Mouse (Mus musculus): ENCODE results near the gene Lin37. TPM values are rescaled to one million over a fixed set of nuclear protein-coding genes. Genes with fewer than 3 reads are reported as not detected.
A peak's percentile ranks its signal among the peaks of the same experiment; 100 is the strongest.

The Lin37 gene
- total RNA-seq, 2 experiments from 2014 or later: 8.7 to 9.0 TPM

DNA sequence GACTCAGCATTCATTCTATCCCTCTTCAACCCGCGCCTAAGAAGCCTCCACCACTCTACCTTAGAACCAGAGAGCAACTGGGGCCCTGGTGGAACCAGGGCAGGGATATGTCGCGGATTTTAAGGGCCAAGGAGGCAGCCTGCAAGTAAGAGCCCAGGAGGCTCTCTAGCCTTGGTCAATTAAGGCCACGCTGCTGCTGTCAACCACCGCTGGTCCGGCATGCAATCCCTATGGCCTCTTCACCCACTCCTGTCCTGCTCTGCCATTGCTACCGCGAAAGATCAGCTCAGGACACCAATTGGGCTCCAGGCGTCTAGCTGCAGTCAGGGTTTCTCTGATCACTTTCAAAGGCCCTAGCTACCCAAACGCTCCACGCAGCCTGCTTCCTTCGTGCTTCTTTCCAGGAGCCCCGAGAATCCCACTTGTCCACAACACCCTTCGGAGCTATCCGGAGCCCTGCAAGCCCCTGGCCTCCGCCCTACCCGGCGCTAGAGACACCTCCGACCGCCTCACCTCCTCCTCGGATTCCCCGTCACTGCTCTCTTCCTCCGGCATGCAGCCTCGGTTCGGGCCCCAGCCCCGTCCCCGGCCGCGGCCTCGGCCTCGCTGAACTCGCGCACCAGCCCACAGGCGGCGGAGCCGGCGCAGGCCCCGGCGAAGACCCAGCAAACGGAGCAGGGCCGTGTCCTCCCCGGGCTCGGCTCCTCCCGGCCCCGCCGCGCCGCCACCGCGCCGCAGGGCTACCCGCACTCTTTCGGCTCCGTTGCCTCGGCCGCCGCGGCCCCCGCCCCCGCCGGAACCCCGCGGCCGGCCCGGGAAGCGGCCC, 28.4 kb upstream of the Lin37 start:
- peak; percentile 40 for DNase-seq (ENCODE audit: low spot score)

DNA sequence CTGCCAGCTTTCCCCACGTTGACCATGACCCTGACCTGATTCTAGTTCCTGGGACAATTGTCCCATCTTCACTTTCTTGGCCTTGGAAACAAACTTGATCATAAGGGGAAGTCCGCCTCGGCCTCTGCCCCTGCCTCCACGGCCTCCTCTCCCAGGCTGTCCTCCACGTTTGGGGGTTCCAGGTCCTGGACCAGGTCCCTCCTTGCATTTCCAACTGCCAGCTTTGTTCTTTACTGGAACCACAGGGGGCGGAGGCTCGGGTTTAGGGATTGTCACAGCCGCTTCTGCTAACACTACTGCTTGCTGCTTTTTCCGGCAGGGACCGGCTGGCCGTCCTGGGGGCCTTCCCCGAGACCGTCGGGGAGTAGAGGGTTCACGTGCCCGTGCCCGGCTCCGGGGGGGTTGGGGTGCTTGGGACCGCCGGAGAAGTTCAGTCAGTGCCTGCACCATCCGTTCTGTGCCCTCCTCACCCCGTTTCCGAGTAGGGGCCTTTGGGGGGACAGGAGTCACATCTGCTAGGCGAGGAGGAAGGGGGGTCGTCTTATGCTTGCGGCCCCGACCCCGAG, 26.9 kb upstream of the Lin37 start:
- no peak for DNase-seq (ENCODE audit: low spot score)

DNA sequence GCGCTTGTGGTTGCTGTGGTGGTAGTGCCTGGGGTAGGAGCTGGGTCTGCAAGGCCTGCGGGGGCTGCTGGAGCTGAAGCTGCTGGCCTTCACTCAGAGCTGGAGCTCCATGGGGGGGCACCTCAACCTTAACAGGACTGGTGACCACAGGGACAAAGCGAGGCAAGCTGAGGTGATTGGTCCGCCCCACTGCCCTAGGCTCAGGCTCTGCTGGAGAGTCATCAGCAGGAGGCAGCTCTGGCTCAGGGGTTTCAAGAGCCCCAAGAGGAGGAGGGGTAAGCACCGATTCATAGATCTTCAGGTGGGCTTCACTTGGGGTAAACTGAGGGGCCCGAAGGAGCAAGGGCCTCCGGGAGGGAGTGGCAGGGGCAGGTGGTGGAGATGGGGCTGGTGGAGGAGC, 25.5 kb upstream of the Lin37 start:
- DNase-seq (ENCODE audit: low spot score): no peak

DNA sequence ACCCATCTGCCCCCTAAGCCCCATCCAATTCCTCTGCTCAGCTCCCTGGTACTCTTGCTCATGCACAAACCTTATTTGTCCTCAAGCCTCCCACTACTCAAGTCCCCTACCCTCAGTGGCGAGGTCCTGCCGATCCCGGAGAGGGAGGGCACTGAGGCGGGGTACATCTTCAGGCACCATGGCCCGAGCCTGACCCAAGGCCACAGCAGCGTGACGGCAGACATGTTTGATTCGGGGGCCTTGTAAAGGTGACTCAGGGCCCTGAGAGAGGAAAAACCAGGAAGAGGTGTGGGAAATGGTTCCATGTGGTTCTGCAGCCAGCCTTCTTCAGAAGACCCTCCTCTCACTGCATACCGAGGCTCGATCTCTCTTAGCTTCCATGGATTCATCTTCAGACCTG, 24.7 kb upstream of the Lin37 start:
- no peak for DNase-seq (ENCODE audit: low spot score)

DNA sequence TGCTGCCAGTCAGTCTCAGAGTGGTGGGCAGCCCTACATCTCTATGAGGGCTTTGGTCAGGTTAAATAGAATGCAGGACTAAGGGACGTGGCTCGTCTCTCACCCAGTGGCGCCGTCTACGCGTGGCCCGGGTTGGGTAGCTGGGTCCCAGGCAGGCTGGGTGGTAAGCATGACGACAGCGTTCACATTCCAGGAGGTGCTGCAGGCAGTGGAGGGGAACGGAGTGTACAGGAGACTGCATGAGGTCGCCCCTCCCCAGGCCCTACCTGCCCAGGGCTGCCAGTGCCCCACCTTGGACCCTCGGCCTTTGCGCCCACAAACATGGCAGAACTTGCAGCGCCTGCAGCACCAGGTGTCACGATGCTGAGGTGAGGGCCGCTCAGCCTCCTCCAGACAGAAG, 21.9 kb upstream of the Lin37 start:
- no peak for DNase-seq (ENCODE audit: low spot score)

DNA sequence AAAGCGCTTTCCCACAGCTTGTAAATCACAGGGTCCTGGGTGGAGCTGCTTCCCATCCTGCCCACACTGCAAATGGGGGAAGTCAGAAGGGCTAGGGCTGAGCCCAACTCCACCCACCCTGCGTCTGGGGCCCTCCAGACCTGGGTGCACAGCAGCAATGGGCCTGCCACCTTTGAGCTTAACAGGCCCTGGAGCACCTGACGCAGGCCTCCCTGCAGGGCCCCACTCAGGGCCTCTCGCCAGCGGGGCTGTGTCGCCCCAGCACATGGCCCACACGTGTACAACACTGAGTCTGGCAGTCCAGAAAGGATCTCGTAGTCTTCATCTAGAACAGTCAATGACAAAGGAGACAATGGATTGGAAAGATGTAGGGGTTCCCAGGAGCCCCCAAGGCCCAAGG, 20.3 kb upstream of the Lin37 start:
- no peak for DNase-seq (ENCODE audit: low spot score)

DNA sequence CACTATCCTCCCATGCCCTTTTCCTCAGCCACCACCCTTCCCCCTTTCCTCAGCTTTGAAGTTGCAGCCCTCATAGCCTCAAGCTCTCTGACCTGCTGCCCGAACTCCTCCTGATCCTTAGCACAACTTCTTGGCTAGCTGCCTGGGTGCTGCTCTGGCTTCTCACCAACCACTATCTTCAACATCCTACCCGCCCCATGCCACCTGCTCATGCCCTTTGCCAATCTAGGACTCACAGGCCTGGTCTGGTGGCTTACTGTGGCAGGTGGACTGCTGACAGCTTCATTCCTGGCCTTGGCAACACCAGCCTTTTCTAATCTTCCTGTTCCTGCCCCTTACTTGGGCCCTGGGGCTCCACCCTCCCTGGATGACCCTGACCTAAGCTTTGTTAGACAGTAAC, 13.3 kb upstream of the Lin37 start:
- peak; percentile 91 for DNase-seq (ENCODE audit: low spot score)

DNA sequence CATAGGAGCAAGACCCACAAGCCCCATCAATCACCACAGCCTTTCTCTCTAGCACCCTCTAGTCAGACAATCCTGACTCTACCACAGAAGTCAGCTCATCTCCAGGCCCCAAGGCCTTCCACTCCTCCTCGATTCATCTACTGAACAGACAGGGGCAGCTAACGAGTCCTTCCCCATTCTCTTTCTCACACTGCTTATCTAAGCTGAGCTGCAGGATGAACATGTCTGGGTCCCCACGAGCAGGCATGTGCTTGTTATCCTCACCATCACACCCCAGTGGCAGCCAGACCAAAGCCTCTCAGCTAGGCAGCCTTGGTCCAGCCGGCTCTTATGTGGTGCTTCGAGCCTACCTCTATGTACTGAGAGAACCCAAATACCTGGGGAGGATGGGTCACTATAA, 12.8 kb upstream of the Lin37 start:
- no peak for DNase-seq (ENCODE audit: low spot score)

DNA sequence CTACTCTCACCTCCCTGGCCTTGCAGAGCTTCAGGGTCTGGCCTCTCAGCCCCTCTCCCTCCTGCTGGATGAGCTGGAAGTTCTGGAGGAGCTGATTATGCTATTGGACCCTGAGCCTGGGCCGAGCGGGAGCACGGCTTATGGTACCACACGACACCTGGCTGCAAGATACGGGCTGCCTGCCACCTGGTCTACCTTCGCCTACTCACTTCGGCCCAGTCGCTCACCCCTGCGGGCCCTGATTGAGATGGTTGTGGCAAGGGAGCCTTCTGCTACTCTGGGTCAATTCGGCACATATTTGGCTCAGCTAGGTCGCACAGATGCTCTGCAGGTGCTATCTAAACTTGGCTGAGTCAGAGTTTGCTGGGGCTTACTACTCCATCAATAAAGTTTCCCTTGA, 7.9 kb upstream of the Lin37 start:
- no peak for DNase-seq (ENCODE audit: low spot score)

DNA sequence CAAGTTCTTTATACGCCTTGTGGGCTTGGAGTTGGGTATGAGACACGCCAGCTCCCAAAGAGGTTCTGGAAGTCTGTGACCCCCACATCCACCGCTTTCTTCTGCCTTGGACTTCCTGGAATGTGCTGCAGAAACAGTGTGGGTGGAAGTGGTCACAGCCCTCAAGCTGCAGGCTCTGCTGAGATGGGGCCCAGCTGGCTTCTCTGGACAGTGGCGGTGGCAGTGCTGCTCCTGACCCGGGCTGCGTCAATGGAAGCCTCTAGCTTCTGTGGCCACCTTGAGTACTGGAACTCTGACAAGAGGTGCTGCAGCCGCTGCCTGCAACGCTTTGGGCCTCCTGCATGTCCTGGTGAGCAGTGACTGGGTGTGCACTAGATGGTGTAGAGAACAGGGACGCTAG, 6.4 kb upstream of the Lin37 start:
- no peak for DNase-seq (ENCODE audit: low spot score)

DNA sequence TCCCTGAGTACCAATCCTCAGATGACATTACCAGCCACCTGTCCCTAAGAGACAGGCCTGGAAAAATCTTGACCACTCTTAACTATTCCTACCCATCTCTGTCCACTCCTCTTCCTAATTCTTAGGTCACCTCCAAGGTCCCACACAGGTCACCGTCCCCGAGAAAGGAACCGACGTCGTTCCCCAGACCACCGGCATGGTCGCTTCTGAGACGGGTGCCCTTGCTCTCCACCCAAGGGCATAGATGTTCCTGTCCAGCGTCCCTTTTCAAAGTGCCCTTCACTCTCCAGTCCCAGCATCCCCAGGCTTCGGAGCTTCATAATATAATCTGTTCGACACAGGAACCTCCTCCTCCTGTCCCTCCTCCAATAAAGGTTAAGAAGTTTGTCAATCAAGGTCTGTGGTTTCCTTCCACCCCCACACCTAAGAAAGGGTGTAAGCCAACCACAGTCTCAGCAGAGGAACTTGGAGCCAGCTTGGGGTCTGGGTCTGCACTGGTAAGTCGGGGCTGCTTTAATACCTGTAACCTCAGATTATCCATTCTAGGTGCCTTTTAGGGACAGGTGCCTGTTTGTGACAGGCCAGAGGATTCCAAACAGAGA, 5.4 kb upstream of the Lin37 start, which contains the start of gene Igflr1:
Gene Igflr1, plus strand, starts transcription at position 458 of the 602 bp plus-strand sequence.
- no peak for DNase-seq (ENCODE audit: low spot score)

DNA sequence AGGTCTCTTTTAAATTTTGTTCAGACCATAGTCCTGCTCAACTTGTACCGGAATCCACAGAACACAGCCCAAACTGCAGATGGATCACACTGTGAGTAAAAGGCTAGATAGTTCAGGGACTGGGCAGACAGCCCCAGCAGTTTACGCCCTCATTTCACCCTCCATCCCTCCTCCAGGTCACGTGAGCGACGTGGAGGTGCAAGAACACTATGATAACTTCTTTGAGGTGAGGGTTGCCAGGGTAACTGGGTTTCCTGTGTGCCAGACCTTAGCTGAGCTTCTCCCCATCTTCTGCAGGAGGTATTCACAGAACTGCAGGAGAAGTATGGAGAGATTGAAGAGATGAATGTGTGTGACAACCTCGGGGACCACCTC, 4.3 kb upstream of the Lin37 start:
- no peak for DNase-seq (ENCODE audit: low spot score)

DNA sequence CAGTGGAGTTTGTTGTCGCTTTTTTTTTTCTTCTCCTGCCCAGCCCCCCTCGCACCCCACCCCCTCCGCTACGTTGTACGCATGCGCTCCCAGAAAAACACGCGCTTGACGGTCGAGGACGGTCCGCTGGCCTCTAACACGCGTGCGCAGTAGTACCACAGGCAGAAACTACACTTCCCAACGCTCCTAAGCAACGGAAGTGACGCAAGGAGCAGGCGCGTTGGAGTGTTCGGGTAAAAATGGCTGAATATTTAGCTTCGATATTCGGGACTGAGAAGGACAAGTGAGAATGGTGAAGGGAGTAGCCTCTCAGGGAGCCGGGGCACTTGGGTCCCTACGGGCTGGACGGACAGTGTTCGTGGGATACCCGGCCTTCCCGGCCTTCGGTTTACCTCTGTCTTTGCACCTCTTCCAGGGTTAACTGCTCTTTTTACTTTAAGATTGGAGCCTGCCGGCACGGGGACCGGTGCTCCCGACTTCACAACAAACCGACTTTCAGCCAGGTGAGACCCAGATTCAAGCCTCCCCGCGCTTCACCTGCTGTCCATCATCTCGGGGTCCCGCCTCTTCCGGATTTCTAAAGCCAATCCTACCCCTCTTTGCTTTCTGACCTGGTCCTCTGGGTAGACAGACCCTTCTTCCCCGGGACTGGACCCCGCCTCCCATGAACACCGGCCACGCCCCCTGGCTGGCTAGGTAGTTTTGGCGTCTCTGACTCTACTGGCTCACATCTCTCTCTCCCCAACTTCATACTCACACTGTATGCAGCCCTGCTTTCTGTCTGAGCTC, 3.7 kb upstream of the Lin37 start, which contains the start of the genes U2af1l4, Gm49396 and Psenen:
Gene U2af1l4, plus strand, starts transcription at position 185 of the 789 bp plus-strand sequence.
Gene Gm49396, plus strand, starts transcription at position 228 of the 789 bp plus-strand sequence.
Gene Psenen, minus strand, starts transcription at position 511 of the 789 bp plus-strand sequence.
- peak; percentile 97 for DNase-seq (ENCODE audit: low spot score)

DNA sequence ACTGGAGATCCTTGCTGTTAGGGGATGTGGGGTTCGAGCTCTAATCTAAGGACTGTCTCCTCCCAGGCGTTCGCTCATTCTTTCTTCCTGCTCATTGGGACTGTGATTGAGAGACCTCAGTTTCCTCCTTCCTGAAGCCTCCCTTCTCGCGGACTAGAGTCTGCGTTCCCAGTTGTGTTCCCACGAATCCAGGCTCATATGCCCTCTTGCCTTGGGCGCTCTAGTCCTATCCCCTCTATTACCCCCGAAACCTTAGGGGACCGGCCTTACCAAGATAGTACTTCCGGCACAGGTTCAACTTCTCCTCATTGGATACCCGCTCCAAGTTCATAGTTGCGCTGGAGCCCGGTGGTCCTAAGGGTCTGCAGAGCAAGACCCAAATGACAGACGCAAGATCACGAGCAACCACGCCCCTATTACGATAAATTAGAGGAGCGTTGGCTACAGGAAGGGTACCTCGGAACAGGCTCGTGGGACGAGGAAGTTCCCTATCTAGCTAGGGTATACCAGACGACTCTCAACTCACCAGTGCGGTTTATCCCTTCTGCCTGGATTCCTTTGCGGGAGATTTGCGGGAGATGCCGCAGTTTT, 3.0 kb upstream of the Lin37 start:
- no peak for DNase-seq (ENCODE audit: low spot score)

DNA sequence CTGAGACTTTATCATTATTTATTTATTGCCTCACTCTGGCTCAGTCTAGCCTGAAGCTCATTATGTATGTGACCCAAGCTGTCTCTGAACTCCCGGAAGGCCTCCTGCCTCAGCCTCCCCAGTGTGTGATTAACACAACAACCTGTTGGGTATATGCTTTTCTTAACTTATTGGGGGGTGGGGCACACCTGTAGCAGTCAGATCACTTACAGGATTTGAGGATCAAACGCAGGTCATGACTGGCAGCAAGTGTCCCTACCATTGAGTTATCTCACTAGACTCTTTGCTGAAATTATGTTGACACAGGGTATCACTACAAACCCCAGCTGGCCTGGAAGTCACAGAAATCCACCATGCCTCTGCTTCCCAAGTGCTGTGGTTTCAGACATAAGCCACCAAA, 658 bp upstream of the Lin37 start:
- no peak for DNase-seq (ENCODE audit: low spot score)

DNA sequence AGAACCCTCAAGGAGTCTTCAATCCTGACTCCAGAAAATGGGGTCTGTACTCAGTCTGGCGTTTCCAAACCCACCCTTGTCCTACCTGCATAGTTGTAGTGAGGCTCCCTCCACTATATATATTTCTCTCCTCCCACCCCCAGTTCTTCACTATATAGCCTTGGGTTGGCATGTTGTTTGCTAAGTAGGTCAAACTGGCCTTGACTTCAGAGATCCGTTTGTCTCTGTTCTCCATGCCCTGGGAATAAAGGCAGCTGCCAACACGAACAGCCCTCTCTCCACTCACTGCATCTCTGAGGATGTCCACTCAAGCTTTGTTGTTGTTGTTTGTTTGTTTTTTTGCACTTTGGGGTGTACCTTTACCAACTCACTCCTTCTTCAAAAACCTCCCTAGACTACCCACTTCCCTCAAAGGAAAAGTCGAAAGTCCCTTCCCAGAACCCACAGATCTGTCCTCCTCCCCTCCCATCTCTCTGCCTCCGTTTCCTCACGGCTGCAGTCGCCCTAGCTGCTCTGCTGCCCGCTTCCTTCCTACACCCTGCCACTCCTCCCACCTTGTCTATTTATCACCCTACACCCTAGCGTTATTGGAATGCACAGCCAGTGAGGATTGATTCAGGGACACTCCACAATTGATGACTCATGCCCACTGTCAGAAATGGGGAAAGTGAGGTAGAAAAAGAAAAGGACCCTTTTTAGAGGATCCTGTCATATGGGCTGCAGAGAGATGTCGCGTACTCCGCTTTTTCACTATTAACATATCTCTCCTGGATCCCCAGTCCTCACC, 789 bp downstream of the Lin37 start:
- DNase-seq (ENCODE audit: low spot score): no peak

DNA sequence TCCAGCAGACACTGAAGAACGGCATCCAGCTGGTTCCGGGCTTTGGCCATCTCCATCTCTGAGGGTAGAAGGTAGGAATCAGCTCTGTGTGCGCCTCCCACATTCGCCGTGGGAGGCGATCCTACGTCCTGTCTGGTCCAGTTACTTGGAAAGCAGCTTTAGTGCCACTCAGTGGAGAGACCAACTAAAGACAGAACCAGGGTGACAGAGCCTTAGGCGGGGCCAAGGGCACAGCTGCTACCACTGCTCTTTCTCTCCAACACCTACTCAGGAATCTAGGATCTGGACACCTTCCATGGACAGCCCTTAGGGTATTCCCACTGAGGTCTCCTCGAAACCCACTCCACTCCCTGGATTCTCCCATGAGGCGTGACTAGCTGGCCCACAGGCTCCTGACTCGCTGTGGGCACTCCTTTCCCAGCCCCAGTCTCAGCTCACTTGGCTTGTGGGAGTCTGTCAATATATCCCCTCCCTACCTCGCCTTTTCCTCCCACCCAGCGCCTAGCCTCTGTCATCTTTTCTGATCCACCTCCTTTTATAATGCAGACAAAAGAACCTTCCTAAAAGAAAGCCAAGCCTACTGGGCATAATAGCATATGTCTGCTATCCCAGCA, 1.6 kb downstream of the Lin37 start:
- no peak for DNase-seq (ENCODE audit: low spot score)

DNA sequence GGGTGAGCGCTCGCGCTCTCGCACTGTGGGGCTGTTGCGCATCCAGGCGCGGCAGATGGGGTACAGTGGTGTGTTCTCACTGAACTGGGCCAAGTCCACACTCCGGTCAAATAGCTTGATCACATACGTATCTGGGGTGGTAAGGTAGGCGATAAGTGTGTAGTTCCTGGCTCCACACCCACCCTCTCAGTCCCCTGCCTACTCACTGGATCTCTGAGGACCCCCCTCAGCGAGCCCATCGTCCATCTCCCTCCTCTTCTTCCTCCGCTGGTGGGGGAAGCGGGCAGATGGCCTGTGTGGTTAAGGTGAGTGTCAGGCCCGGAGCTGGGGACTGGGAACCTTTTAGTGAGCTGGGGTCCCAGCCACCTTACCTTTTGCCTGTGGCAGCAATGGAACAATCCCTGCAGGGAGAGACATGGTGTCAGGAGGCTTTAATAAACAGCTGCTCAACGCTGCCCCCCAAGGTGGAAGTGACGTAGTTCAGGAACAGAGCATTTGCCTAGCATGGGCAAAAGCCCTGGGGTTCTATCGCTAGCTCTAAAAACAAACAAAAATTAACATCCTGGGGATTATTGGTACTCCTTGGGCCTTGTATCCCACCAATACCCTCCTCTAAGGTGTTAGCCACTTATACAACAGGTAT, 2.6 kb downstream of the Lin37 start:
- no peak for DNase-seq (ENCODE audit: low spot score)

DNA sequence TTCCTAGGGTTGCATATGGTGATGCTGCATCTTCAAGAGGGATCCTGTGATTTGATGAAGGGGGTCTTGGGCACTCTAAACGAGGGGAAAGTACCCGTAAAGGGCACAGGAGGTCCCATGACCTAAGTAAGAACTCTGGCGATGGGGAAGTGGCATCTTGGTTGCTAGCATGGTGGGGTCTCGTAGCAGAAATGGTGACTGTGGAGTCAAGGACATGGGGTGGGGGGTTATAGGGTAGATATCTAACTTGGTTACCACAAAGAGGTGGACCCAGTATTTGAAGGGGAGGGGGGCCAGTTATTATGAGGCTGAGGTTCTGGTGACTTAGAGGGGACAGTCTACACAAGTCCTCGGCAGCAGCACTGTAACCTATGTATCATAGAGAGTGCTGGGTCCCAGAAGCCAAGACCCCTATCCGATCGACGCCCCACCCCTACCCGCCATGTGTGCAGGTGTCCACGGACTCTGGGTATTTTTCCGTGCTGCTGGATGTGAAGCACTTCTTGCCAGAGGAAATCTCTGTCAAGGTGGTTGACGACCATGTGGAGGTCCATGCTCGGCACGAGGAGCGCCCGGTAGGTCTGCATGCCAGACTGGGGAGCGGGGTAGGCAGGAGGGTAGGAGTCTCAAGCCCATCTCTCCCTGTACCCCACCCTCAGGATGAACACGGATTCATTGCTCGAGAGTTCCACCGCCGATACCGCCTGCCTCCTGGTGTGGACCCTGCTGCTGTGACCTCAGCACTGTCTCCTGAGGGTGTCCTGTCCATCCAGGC, 5.6 kb downstream of the Lin37 start:
- no peak for DNase-seq (ENCODE audit: low spot score)
